9 mouse cellular contexts compared by ENCODE assay signal in the genomic region with DNA sequence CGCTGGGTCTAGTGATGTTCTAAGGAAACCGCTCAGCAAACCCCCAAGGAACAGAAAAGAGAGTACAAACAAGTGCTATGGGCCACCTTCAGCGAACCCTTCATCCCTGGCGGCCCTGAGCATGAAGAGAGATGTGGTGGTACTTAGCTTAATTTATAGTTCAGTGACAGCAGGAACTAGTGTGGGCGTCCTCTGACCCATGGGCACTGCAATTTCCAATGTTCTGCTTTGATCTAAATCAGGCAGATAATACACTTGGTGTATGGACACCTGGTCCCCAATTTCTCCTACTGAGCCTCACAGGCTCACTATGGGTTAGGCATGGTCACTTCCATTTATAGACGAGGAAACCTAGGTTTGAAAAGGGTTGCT. TPM values are rescaled to one million over a fixed set of nuclear protein-coding genes. Genes with fewer than 3 reads are reported as not detected.
DNase-seq lines count a peak whose midpoint lies in the region; ATAC-seq and TF ChIP-seq lines count a peak whose summit lies in the region.
"Had no signal": no experiment of that assay in that cellular context is flagged by ENCODE, and none has a peak within 500 bp of the region (broad histone marks: within the 10 kb centered on the region; RNA-seq: fewer than 3 reads in every experiment).

No protein-coding gene starts in this region.

- peak overlapping the region; percentile 87 for H3K4me2 ChIP-seq in kidney, postnatal 0 days (ENCODE audit: low read length)
- H3K4me2 ChIP-seq in forebrain, embryonic 11.5 days (ENCODE audit: low read depth, low read length, severe bottlenecking) = peak overlapping the region; percentile 94
- peak overlapping the region; percentile 97 for H3K4me2 ChIP-seq in limb, embryonic 12.5 days
- peak overlapping the region; percentile 93 for H3K4me2 ChIP-seq in neural tube, embryonic 14.5 days (ENCODE audit: low read depth, low read length)

- no peaks in the 10 kb centered on the region for H3K9me3 ChIP-seq in kidney, postnatal 0 days (replicated peaks; ENCODE audit: low read length)
- no peaks in the 10 kb centered on the region for H3K9me3 ChIP-seq in forebrain, embryonic 11.5 days (ENCODE audit: control insufficient read depth, low read length)
- H3K9me3 ChIP-seq in limb, embryonic 12.5 days = no peaks in the 10 kb centered on the region
- no peaks in the 10 kb centered on the region for H3K9me3 ChIP-seq in neural tube, embryonic 14.5 days (ENCODE audit: control insufficient read depth, low read length)

- peak; percentile 12 for DNase-seq in kidney, postnatal 0 days (ENCODE audit: low spot score)
- DNase-seq in kidney, postnatal 4 days = no peak
- DNase-seq in forebrain, embryonic 11.5 days (ENCODE audit: low spot score) = no peak
- DNase-seq in left cerebral cortex, adult 8-10 months (ENCODE audit: low spot score in 2 of 2) = no peak
- no peak for DNase-seq in cerebellum, adult 11 months
- DNase-seq: layer of hippocampus, adult 9-11 months had no signal

- H3K9ac ChIP-seq in kidney, postnatal 0 days (ENCODE audit: low read depth, low read length) = 0 out of 2 replicates have a peak overlapping the region, but pooled peaks have one; percentile 38
- H3K9ac ChIP-seq in forebrain, embryonic 11.5 days (ENCODE audit: low read length) = peak overlapping the region; percentile 60
- peak overlapping the region; percentile 65 for H3K9ac ChIP-seq in limb, embryonic 12.5 days (replicated peaks)
- H3K9ac ChIP-seq in neural tube, embryonic 14.5 days (replicated peaks; ENCODE audit: low read depth, low read length) = peak overlapping the region; percentile 57

- no peaks in the 10 kb centered on the region for H3K27me3 ChIP-seq in kidney, postnatal 0 days (ENCODE audit: insufficient read depth, low read length)
- H3K27me3 ChIP-seq in forebrain, embryonic 11.5 days (ENCODE audit: control insufficient read depth, insufficient read depth, low read length) = peaks cover 9% of the 10 kb centered on the region
- peaks cover 22% of the 10 kb centered on the region for H3K27me3 ChIP-seq in limb, embryonic 12.5 days
- H3K27me3 ChIP-seq in neural tube, embryonic 14.5 days (ENCODE audit: control insufficient read depth, insufficient read depth, low read length) = no peaks in the 10 kb centered on the region

- no peak overlapping the region for H3K27ac ChIP-seq in kidney, postnatal 0 days
- H3K27ac ChIP-seq in forebrain, embryonic 11.5 days (ENCODE audit: low read depth, low read length) = no peak overlapping the region
- no peak overlapping the region for H3K27ac ChIP-seq in limb, embryonic 12.5 days
- no peak overlapping the region for H3K27ac ChIP-seq in neural tube, embryonic 14.5 days (ENCODE audit: low read depth, low read length)

- WGBS in kidney, postnatal 0 days = 4% methylated on average over 6 of the region's 6 CpGs
- WGBS in forebrain, embryonic 11.5 days = 12% methylated on average over 6 of the region's 6 CpGs
- WGBS in limb, embryonic 12.5 days = 4% methylated on average over 6 of the region's 6 CpGs
- WGBS in neural tube, embryonic 14.5 days = 2% methylated on average over 6 of the region's 6 CpGs

- no peak; the same call in 1 of the 2 replicates for ATAC-seq in kidney, postnatal 0 days (replicated peaks; ENCODE audit: low FRiP score, low read depth)
- ATAC-seq in forebrain, embryonic 11.5 days (replicated peaks; ENCODE audit: low FRiP score) = no peak
- ATAC-seq in limb, embryonic 12.5 days (ENCODE audit: insufficient number of reproducible peaks, insufficient read depth, low FRiP score, low TSS enrichment, low read depth) = no peak
- ATAC-seq in neural tube, embryonic 14.5 days (ENCODE audit: low read depth) = peak; percentile 14; the same call in 1 of the 2 replicates
- ATAC-seq in inflammation-experienced regulatory T-cells, adult 6 months = no peak

- TF ChIP-seq CTCF in kidney, postnatal 0 days (IDR thresholded peaks at IDR 0.05; ENCODE audit: low read depth) = no peak

- peak overlapping the region; percentile 40 for H3K4me3 ChIP-seq in kidney, postnatal 0 days (replicated peaks; ENCODE audit: low read depth, low read length)
- peak overlapping the region; percentile 55 for H3K4me3 ChIP-seq in forebrain, embryonic 11.5 days (ENCODE audit: low read depth, low read length)
- peak overlapping the region; percentile 62 for H3K4me3 ChIP-seq in limb, embryonic 12.5 days (replicated peaks)
- peak overlapping the region; percentile 47 for H3K4me3 ChIP-seq in neural tube, embryonic 14.5 days (ENCODE audit: low read depth, low read length)

- no peaks in the 10 kb centered on the region for H3K36me3 ChIP-seq in kidney, postnatal 0 days (ENCODE audit: insufficient read depth, low read length)
- no peaks in the 10 kb centered on the region for H3K36me3 ChIP-seq in forebrain, embryonic 11.5 days (ENCODE audit: control insufficient read depth, insufficient read depth, low read length)
- H3K36me3 ChIP-seq in limb, embryonic 12.5 days = no peaks in the 10 kb centered on the region
- H3K36me3 ChIP-seq in neural tube, embryonic 14.5 days (ENCODE audit: control insufficient read depth, insufficient read depth, low read length) = no peaks in the 10 kb centered on the region

- H3K4me1 ChIP-seq in kidney, postnatal 0 days (replicated peaks; ENCODE audit: insufficient read depth, low read length) = no peaks in the 10 kb centered on the region; the same call in 1 of the 2 replicates
- 0 out of 2 replicates have a peak, but pooled peaks cover 5% of the 10 kb centered on the region for H3K4me1 ChIP-seq in forebrain, embryonic 11.5 days (replicated peaks; ENCODE audit: control insufficient read depth, insufficient read depth, low read length)
- H3K4me1 ChIP-seq in limb, embryonic 12.5 days (replicated peaks) = peaks cover 11% of the 10 kb centered on the region; the same call in 1 of the 2 replicates
- H3K4me1 ChIP-seq in neural tube, embryonic 14.5 days (ENCODE audit: control insufficient read depth, insufficient read depth, low read length) = no peaks in the 10 kb centered on the region

RNA-seq across cellular contexts. Expression of a gene that starts 0.3 kb away (rescaled TPM):
- polyA plus RNA-seq in kidney, postnatal 0 days (2015; fragmentation: Nextera tagmentation; extraction: Ambion mirVana) = 2.3 and 3.1 TPM in 2 replicates
- polyA plus RNA-seq in forebrain, embryonic 11.5 days (2014; fragmentation: Nextera tagmentation; extraction: Ambion mirVana) = 0.98 and 1.1 TPM in 2 replicates
- polyA plus RNA-seq in limb, embryonic 12.5 days (2016; fragmentation: Nextera tagmentation; extraction: Ambion mirVana) = 4.7 and 5.1 TPM in 2 replicates
- polyA plus RNA-seq in neural tube, embryonic 14.5 days (2014; fragmentation: Nextera tagmentation; extraction: Ambion mirVana) = 7.2 and 10.5 TPM in 2 replicates
- 1 to 10 TPM; 1.3 to 2.0 (median 1.5) TPM for total RNA-seq in left cerebral cortex, adult 8-10 months (2022)
- not detected for polyA plus RNA-seq in inflammation-experienced regulatory T-cells, adult 6 months (2017; shearing (Covaris generic))
